Mouse (Mus musculus) embryonic facial prominence, embryonic 12.5 days (tissue): ENCODE measurements around the gene Golim4. TPM values are rescaled to one million over a fixed set of nuclear protein-coding genes. Genes with fewer than 3 reads are reported as not detected.

Experiments used
- ATAC-seq: fragments of 200-750 bp; cut with Nextera tagmentation; 2 replicates; pipeline ENCODE4 v1.8.0; 2017; ENCODE audit not compliant: insufficient number of reproducible peaks, insufficient read depth, low FRiP score, low TSS enrichment
- H3K27ac ChIP-seq: fragments of 300-500 bp; sonication (generic); 2 replicates; pipeline ENCODE4 v1.5.1; 2016; ENCODE audit warnings: mild to moderate bottlenecking
- H3K27me3 ChIP-seq: fragments of 300-500 bp; sonication (generic); 2 replicates; pipeline ENCODE4 v1.6.1; 2016; ENCODE audit warnings: mild to moderate bottlenecking, moderate library complexity
- H3K36me3 ChIP-seq: fragments of 300-500 bp; sonication (generic); 2 replicates; pipeline ENCODE4 v1.6.1; 2016; ENCODE audit warnings: mild to moderate bottlenecking
- H3K4me1 ChIP-seq: fragments of 300-500 bp; sonication (generic); 2 replicates; pipeline ENCODE4 v1.6.1; 2016
- H3K4me2 ChIP-seq: fragments of 300-500 bp; sonication (generic); replicated peaks from 2 replicates; pipeline ENCODE4 v1.6.1; 2016; ENCODE audit warnings: mild to moderate bottlenecking, moderate library complexity
- H3K4me3 ChIP-seq: fragments of 300-500 bp; sonication (generic); 2 replicates; pipeline ENCODE4 v1.5.1; 2016; ENCODE audit warnings: mild to moderate bottlenecking
- H3K9ac ChIP-seq: fragments of 300-500 bp; sonication (generic); 2 replicates; pipeline ENCODE4 v1.6.1; 2016; ENCODE audit warnings: mild to moderate bottlenecking, moderate library complexity
- H3K9me3 ChIP-seq: fragments of 300-500 bp; sonication (generic); 2 replicates; pipeline ENCODE4 v1.6.1; 2016; ENCODE audit warnings: mild to moderate bottlenecking, moderate library complexity
- WGBS: fragments of 180-500 bp; shearing (Covaris S2); methylation state at CpG from one replicate; pipeline ENCODE4 v1.1.7; 2016; 5-methylcytosine and 5-hydroxymethylcytosine counted together
- polyA plus RNA-seq: library from polyadenylated mRNA; unstranded; fragments of >200 nt; fragmentation: Nextera tagmentation; extraction: Ambion mirVana; gene quantifications from 2 replicates; pipeline ENCODE4 v1.2.1, GENCODE M21; 2016

The Golim4 gene
- polyA plus RNA-seq, 1 experiment from 2014 or later: 64.4 TPM

DNA sequence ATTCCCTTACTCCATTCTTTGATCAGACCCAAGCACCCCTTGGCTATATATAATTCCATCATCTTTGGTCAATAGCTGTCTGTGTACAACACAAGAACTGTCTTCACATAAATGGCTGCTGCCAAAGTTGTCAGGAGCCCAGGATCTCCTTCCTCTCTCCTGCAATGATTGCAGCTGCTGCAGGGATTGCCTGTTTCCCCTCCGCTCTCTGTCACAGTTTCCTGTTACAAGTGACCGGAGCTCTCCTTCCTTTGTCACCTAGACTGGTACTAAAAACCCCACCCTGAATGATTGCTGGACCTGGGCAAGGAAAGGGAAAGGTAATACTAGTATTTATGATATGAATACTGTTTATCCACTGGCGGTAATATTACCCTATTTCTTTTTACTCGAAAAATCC is 44.0 kb downstream of the Golim4 start:
- no peak overlapping the region for H3K4me3 ChIP-seq
- H3K4me2 ChIP-seq: no peak overlapping the region
- no peak for ATAC-seq
- no peak overlapping the region for H3K9ac ChIP-seq
- 79% methylated on average over 4 of the region's 4 CpGs for WGBS
- H3K4me1 ChIP-seq: no peaks in the 10 kb centered on the region
- H3K9me3 ChIP-seq: no peaks in the 10 kb centered on the region
- no peaks in the 10 kb centered on the region for H3K27me3 ChIP-seq
- H3K36me3 ChIP-seq: no peaks in the 10 kb centered on the region
- no peak overlapping the region for H3K27ac ChIP-seq

DNA sequence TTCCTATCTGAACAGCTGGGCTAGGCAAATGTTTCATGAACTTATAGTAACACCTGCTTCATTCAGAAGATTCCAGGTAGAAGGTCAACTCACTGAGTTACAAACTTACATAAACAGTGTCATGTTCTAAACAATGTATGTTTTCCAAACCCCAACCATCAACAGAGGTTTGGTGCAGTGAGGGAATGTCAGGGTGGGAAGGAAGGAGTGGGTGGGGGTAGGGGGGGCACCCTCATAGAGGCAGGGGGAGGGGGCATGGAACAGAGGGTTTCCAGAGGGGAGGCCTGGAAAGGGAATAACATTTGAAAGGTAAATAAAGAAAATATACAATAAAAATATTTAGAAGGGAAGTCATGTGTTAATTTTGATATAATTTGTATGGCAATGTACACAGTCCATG is 46.0 kb downstream of the Golim4 start:
- Histone ChIP-seq H3K4me3 (no peak overlapping the region), H3K36me3 (peaks cover 5% of the 10 kb centered on the region; the same call in 1 of the 2 replicates), H3K4me2 (no peak overlapping the region), H3K27ac (no peak overlapping the region), H3K4me1 (no peaks in the 10 kb centered on the region), H3K27me3 (no peaks in the 10 kb centered on the region), H3K9me3 (no peaks in the 10 kb centered on the region), H3K9ac (no peak overlapping the region)
- ATAC-seq: no peak

DNA sequence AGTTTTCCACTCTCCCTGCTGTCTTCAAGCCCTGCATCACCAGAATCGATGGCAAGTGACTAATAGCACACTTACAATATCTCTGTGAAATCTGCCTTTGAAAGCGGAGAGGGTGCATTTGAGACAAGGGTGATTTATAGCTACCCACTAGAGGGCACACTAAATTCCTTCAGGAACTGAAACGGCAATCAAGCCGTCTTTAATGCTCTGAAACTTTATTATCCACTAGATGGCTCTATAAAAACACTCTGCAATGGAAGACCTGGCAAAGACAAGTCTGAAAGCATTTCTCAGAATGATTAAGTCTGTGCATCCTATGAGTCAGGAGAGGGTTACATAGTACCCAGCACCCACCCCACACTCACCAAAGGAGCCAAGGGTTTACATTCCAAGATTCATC is 46.5 kb downstream of the Golim4 start:
- no peaks in the 10 kb centered on the region for H3K4me1 ChIP-seq
- H3K36me3 ChIP-seq: peaks cover 7% of the 10 kb centered on the region; the same call in 1 of the 2 replicates
- ATAC-seq: no peak
- H3K27me3 ChIP-seq: no peaks in the 10 kb centered on the region
- no peak overlapping the region for H3K27ac ChIP-seq
- H3K9me3 ChIP-seq: no peaks in the 10 kb centered on the region
- H3K4me2 ChIP-seq: no peak overlapping the region
- no peak overlapping the region for H3K4me3 ChIP-seq
- H3K9ac ChIP-seq: no peak overlapping the region
- 28% methylated on average over 4 of the region's 4 CpGs for WGBS

DNA sequence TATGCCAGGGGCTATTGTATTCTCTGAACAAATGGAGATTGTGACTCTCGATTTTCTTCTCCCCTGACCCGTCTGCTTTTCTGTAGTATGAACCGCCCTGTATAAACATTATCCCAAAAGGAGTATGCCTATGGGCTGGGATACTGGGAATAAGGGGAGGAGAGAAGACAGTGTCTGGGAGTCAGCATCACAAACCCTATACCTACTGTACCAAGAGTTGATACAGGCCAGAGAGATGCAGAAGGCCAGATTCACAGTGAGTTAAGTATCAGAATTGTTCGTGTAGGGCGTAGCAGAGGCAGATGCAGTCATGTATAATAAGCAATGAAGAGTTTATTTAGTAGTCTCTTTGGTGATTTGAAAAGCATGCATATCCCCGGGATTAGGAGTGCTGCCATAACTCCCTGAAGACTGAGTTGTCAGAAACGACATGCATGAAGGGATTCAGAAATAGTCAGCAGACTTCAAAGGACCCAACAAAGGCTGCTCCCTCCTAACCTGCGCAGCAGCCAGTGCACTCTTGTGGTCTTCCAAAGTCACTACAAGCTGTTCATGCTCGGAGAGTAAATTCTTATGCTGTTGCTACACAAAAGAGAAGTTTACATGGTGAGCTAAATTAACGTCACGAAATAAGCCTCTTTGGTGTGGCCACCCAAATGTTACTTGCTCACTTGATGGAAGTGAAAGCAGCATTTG is 54.7 kb downstream of the Golim4 start:
- WGBS: 80% methylated on average over 11 of the region's 11 CpGs
- peaks cover 26% of the 10 kb centered on the region for H3K36me3 ChIP-seq
- H3K4me2 ChIP-seq: no peak overlapping the region
- no peaks in the 10 kb centered on the region for H3K27me3 ChIP-seq
- H3K4me1 ChIP-seq: no peaks in the 10 kb centered on the region
- no peaks in the 10 kb centered on the region for H3K9me3 ChIP-seq
- no peak overlapping the region for H3K9ac ChIP-seq
- H3K4me3 ChIP-seq: no peak overlapping the region
- ATAC-seq: no peak
- H3K27ac ChIP-seq: no peak overlapping the region

DNA sequence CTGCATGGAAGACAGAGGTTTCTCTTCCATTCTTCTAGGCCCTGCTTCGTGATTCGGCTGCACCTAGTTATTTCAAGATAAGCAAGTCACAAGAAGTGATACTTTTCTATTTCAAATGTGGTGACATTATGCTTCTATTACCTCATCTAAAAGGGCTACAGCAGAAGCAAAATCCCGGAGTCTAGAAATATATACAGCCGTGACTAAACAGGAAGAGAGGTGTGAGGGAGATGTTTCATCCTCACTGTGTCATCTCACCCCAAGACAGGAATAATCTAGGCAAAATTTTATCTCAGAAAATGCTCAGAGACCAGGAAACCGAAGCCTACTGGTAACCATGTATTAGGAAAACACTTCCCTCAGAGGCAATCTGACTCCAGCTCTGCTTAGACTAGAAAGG is 61.7 kb downstream of the Golim4 start:
- no peak for ATAC-seq
- no peak overlapping the region for H3K4me2 ChIP-seq
- peaks cover 40% of the 10 kb centered on the region for H3K36me3 ChIP-seq
- H3K27me3 ChIP-seq: no peaks in the 10 kb centered on the region
- H3K4me3 ChIP-seq: no peak overlapping the region
- no peaks in the 10 kb centered on the region for H3K9me3 ChIP-seq
- H3K27ac ChIP-seq: no peak overlapping the region
- no peaks in the 10 kb centered on the region for H3K4me1 ChIP-seq
- H3K9ac ChIP-seq: no peak overlapping the region
- 91% methylated on average over 5 of the region's 5 CpGs for WGBS

DNA sequence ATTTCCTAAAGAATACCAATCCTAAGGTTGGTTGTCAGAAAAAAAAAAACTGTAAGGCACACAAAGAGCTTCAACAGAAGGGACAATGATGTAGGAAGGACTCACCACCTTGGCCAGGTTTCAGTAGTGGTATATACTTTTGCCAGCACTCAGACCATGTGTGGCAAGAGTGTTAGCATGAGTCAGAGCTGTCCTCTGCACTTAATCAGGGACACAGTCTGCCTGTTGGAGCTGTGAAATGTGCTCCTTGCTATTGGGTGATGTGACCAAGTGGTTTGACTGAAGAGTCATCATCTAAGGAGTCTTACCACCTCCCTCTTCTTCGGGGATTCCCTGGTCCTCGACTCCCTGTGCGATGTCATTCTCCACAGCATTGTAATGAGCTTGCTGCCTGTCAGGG is 65.2 kb downstream of the Golim4 start:
- no peak overlapping the region for H3K4me2 ChIP-seq
- no peak for ATAC-seq
- no peak overlapping the region for H3K27ac ChIP-seq
- H3K9me3 ChIP-seq: no peaks in the 10 kb centered on the region
- 97% methylated on average over 3 of the region's 3 CpGs for WGBS
- no peaks in the 10 kb centered on the region for H3K27me3 ChIP-seq
- no peak overlapping the region for H3K9ac ChIP-seq
- peaks cover 52% of the 10 kb centered on the region for H3K36me3 ChIP-seq
- H3K4me1 ChIP-seq: no peaks in the 10 kb centered on the region
- no peak overlapping the region for H3K4me3 ChIP-seq

DNA sequence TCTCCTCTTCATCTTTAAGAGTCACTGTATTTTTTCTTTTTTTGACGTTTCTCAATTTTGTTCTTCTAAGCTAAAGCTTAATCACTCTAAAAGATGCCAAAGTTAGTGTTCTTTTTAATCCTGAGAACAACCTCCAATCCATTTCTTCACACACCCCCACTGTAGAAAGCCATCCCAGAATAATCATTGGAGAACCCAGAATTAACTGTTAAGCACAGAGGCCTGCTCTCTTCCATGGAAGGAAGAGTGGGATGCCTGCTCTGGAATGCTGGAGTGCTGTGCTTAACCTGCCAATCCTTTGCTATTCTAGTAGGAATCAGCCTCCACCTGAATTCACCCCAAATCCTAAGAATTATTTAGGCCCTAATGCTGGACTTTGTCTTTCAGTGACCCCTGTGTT is 67.4 kb downstream of the Golim4 start:
- no peak for ATAC-seq
- Histone ChIP-seq H3K27me3 (no peaks in the 10 kb centered on the region), H3K27ac (no peak overlapping the region), H3K9me3 (no peaks in the 10 kb centered on the region), H3K36me3 (peaks cover 62% of the 10 kb centered on the region), H3K4me3 (no peak overlapping the region), H3K9ac (no peak overlapping the region), H3K4me1 (no peaks in the 10 kb centered on the region), H3K4me2 (no peak overlapping the region)
- 90% methylated on average over 1 of the region's 1 CpGs for WGBS

DNA sequence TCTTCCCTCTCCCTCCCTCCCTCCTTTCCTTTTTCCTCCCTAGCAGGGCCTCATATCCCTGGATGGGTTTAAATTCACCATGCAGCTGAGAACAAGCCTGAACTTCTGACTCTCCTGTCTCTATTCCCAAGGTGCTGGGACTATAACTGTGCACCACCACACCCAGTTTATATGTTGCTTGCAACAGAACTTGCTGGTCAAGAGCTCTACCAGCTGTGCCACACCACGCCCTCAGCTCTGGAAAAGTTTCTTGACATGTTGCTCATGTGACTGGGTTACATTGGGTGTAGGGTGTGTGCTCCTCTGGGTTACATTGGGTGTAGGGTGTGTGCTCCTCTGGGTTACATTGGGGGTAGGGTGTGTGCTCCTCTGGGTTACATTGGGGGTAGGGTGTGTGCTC is 75.2 kb downstream of the Golim4 start:
- H3K4me2 ChIP-seq: no peak overlapping the region
- H3K27me3 ChIP-seq: no peaks in the 10 kb centered on the region
- no peak overlapping the region for H3K9ac ChIP-seq
- H3K4me3 ChIP-seq: no peak overlapping the region
- no peaks in the 10 kb centered on the region for H3K9me3 ChIP-seq
- 96% methylated on average over 1 of the region's 1 CpGs for WGBS
- H3K27ac ChIP-seq: no peak overlapping the region
- H3K36me3 ChIP-seq: peaks cover 27% of the 10 kb centered on the region
- ATAC-seq: no peak
- H3K4me1 ChIP-seq: no peaks in the 10 kb centered on the region

DNA sequence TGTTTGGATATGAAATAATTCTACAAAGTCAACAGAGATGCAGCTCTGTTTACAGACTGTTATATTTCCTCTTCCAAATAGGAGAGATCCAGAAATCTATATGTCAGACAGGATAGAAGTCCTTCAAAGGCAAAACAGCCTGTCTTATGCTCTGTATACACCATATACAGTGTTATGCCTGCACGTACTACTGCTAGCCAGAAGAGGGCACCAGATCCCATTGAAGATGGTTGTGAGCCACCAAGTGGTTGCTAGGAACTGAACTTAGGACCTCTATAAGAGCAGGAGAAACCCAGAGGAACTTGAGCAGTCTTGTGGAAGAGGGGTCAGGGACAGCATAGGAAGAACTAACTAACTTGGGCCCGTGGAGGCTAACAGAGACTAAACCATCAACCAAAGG is 77.5 kb downstream of the Golim4 start:
- Histone ChIP-seq H3K4me1 (no peaks in the 10 kb centered on the region), H3K36me3 (peaks cover 19% of the 10 kb centered on the region), H3K4me2 (no peak overlapping the region), H3K27me3 (no peaks in the 10 kb centered on the region), H3K9me3 (no peaks in the 10 kb centered on the region), H3K4me3 (no peak overlapping the region), H3K9ac (no peak overlapping the region), H3K27ac (no peak overlapping the region)
- 86% methylated on average over 2 of the region's 2 CpGs for WGBS
- no peak for ATAC-seq

DNA sequence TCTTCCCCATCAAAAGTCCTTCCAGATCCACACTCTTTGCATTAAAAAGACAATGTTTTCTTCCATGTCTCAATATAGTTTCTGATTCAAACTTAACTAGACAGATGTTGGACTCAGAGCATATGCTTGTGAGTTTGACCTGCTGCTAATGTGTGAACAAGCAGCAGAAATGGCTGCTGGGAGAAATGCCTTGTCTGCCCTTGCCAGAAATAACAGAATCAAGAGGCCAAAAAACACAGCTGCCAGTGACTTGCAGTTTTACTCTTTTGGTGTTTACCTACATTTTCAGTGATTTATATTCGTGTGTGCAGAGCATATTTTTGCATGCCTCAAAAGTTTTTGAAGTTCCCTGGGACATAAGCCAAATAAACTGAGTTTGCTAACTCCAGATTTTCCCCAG is 87.9 kb downstream of the Golim4 start:
- Histone ChIP-seq H3K4me3 (no peak overlapping the region), H3K36me3 (no peaks in the 10 kb centered on the region), H3K9me3 (no peaks in the 10 kb centered on the region), H3K4me1 (no peaks in the 10 kb centered on the region), H3K27me3 (no peaks in the 10 kb centered on the region), H3K27ac (no peak overlapping the region), H3K9ac (no peak overlapping the region), H3K4me2 (no peak overlapping the region)
- WGBS: 54% methylated on average over 1 of the region's 1 CpGs
- ATAC-seq: no peak

DNA sequence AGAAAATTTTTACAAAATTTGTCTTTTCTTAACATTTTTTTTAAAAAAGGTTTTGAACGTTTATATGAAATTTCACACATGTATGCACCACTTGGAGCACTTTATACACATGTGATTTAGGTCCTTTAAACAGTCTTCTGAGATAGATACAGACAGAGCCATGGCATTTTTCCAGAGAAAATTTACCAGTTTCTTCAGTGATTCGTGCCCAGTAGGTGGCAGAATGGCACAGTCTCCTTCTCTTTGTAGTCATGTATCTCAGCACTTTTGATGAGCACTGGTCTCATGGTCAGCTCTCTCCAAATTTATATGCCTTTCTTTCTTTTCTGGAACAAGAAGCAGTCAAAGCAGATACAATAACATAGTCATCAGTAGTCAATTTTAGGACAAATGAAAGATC is 92.5 kb downstream of the Golim4 start:
- no peaks in the 10 kb centered on the region for H3K27me3 ChIP-seq
- H3K36me3 ChIP-seq: no peaks in the 10 kb centered on the region

DNA sequence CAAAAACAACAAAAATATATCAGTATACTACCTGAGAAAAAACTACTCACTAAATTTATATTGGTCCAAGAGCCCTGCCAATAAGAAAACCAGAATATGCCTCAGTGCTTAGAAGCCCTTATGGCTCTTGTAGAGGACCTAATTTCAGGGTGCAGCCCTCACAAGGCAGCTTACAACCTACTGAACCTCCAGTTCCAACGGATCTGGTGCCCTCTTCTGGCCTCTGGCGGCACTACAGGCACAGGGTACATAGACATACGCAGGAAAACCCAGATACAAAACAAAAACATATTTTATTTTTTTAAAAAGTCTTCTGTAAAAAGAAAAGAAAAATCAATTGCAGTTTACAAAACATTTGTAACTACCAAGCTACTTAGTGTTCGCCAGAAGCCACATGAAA is 95.1 kb downstream of the Golim4 start:
- Histone ChIP-seq H3K4me2 (no peak overlapping the region), H3K9ac (no peak overlapping the region), H3K27ac (no peak overlapping the region), H3K4me3 (no peak overlapping the region), H3K36me3 (no peaks in the 10 kb centered on the region), H3K27me3 (no peaks in the 10 kb centered on the region), H3K4me1 (no peaks in the 10 kb centered on the region), H3K9me3 (no peaks in the 10 kb centered on the region)
- 30% methylated on average over 4 of the region's 4 CpGs for WGBS
- ATAC-seq: no peak

More for the DNA sequence above, 92.5 kb downstream of the Golim4 start:
- Histone ChIP-seq H3K4me2 (no peak overlapping the region), H3K9me3 (no peaks in the 10 kb centered on the region), H3K4me3 (no peak overlapping the region), H3K4me1 (no peaks in the 10 kb centered on the region), H3K9ac (no peak overlapping the region), H3K27ac (no peak overlapping the region)
- ATAC-seq: no peak
- 33% methylated on average over 2 of the region's 2 CpGs for WGBS

DNA sequence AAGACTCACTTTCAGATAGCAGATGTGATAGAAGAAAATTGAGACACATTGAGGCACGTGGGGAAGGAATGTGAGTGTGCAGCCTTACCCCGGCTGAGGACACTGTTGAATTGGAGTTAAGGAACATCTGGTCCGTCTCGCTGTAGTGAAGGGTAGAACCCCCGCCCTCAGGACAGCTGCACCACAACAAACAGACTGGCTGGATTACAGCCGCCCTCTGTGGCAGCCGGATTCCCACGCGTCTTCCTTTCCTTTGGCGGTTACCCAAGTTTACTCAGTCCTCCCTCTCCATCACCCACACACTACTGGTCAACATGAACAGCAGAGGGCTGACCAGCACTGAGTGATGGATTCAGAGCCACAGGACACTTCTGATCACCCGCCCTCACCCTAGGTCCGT is 96.0 kb downstream of the Golim4 start:
- H3K27ac ChIP-seq: no peak overlapping the region
- peak; percentile 52; the same call in 1 of the 2 replicates for ATAC-seq

More for the DNA sequence above, 96.0 kb downstream of the Golim4 start:
- H3K4me2 ChIP-seq: no peak overlapping the region
- no peaks in the 10 kb centered on the region for H3K4me1 ChIP-seq
- 64% methylated on average over 12 of the region's 12 CpGs for WGBS
- H3K36me3 ChIP-seq: no peaks in the 10 kb centered on the region
- no peak overlapping the region for H3K4me3 ChIP-seq
- no peak overlapping the region for H3K9ac ChIP-seq
- H3K27me3 ChIP-seq: no peaks in the 10 kb centered on the region
- H3K9me3 ChIP-seq: no peaks in the 10 kb centered on the region
